Mouse (Mus musculus): ENCODE measurements around the gene Zfp82. TPM values are rescaled to one million over a fixed set of nuclear protein-coding genes. Genes with fewer than 3 reads are reported as not detected.

Gene Zfp82
- polyA plus RNA-seq, 1 experiment from 2014 or later: 11.6 TPM

DNA sequence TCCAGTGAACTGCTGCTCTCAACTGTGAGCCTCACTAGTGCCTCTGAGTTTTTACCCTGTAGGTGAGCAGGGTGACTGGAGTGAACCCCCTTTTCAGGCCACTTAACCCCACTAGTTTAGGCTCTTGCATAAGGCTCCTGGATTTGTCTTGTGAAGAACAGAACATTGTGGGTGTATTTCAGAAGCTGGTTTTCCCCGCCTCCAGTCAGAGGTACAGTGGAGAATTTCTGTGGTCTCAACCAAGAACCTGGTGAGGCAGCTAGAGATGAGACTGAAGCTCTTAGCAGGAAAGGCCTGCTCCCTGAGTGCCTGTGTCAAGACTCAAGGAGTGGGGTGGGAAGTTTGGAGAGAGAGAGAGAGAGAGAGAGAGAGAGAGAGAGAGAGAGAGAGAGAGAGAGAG is 65.1 kb downstream of the Zfp82 start:
- no peak overlapping the region for H3K4me2 ChIP-seq (ENCODE audit: low read length)
- 100% methylated on average over 1 of the region's 1 CpGs for whole genome bisulfite sequencing
- peaks cover 12% of the 10 kb centered on the region for H3K4me1 ChIP-seq (ENCODE audit: control insufficient read depth, insufficient read depth, low read depth, low read length)
- peaks cover 4% of the 10 kb centered on the region; the same call in 1 of the 2 replicates for H3K36me3 ChIP-seq (ENCODE audit: control insufficient read depth, insufficient read depth, low read length)
- H3K9ac ChIP-seq (ENCODE audit: low read depth, low read length): no peak overlapping the region
- ATAC-seq: no peak
- no peak overlapping the region for H3K4me3 ChIP-seq (ENCODE audit: low read length)
- H3K27ac ChIP-seq (ENCODE audit: low read depth, low read length): no peak overlapping the region
- H3K27me3 ChIP-seq (replicated peaks; ENCODE audit: control insufficient read depth, insufficient read depth, low read length): no peaks in the 10 kb centered on the region
- H3K9me3 ChIP-seq (ENCODE audit: control insufficient read depth, low read length): no peaks in the 10 kb centered on the region

Small RNAs within 50 kb of the gene (microRNA-seq; reads per million reads assigned to microRNA genes)
- gene Gm23368: not detected

Other genes with a start within 250 kb of the Zfp82 start
- gene Zfp940, start 219.2 kb downstream of the Zfp82 start, polyA plus RNA-seq (2015; fragmentation: Nextera tagmentation; extraction: Ambion mirVana): 13.3 and 15.1 TPM in 2 replicates
- 20.1 and 20.9 TPM in 2 replicates for gene Zfp420, start 212.9 kb downstream of the Zfp82 start, polyA plus RNA-seq (2015; fragmentation: Nextera tagmentation; extraction: Ambion mirVana)
- 12.9 and 14.2 TPM in 2 replicates for gene Zfp27, start 166.3 kb downstream of the Zfp82 start, polyA plus RNA-seq (2015; fragmentation: Nextera tagmentation; extraction: Ambion mirVana)
- 5.1 and 5.4 TPM in 2 replicates for gene Zfp383, start 164.7 kb downstream of the Zfp82 start, polyA plus RNA-seq (2015; fragmentation: Nextera tagmentation; extraction: Ambion mirVana)
- gene Zfp74, start 118.8 kb downstream of the Zfp82 start, polyA plus RNA-seq (2015; fragmentation: Nextera tagmentation; extraction: Ambion mirVana): 20.7 and 23.3 TPM in 2 replicates
- gene Zfp568, start 88.9 kb downstream of the Zfp82 start, polyA plus RNA-seq (2015; fragmentation: Nextera tagmentation; extraction: Ambion mirVana): 3.5 and 4.0 TPM in 2 replicates
- gene Zfp14, start 21.5 kb downstream of the Zfp82 start, polyA plus RNA-seq (2015; fragmentation: Nextera tagmentation; extraction: Ambion mirVana): 10.7 and 11.9 TPM in 2 replicates
- 0.80 and 1.5 TPM in 2 replicates for gene Gm26920, start 17.5 kb upstream of the Zfp82 start, polyA plus RNA-seq (2015; fragmentation: Nextera tagmentation; extraction: Ambion mirVana)
- gene Zfp566, start 17.6 kb upstream of the Zfp82 start, polyA plus RNA-seq (2015; fragmentation: Nextera tagmentation; extraction: Ambion mirVana): 14.4 and 14.9 TPM in 2 replicates
- 69.0 and 75.5 TPM in 2 replicates for gene Zfp260, start 21.9 kb upstream of the Zfp82 start, polyA plus RNA-seq (2015; fragmentation: Nextera tagmentation; extraction: Ambion mirVana)
- gene Zfp382, start 49.0 kb upstream of the Zfp82 start, polyA plus RNA-seq (2015; fragmentation: Nextera tagmentation; extraction: Ambion mirVana): 23.7 and 26.9 TPM in 2 replicates
- 8.0 and 9.2 TPM in 2 replicates for gene Zfp146, start 96.8 kb upstream of the Zfp82 start, polyA plus RNA-seq (2015; fragmentation: Nextera tagmentation; extraction: Ambion mirVana)
- gene Cox7a1, start 111.2 kb upstream of the Zfp82 start, polyA plus RNA-seq (2015; fragmentation: Nextera tagmentation; extraction: Ambion mirVana): 5.6 and 6.8 TPM in 2 replicates
- 86.0 and 94.7 TPM in 2 replicates for gene Capns1, start 125.9 kb upstream of the Zfp82 start, polyA plus RNA-seq (2015; fragmentation: Nextera tagmentation; extraction: Ambion mirVana)
- gene Polr2i, start 159.0 kb upstream of the Zfp82 start, polyA plus RNA-seq (2015; fragmentation: Nextera tagmentation; extraction: Ambion mirVana): 168 and 175 TPM in 2 replicates
- 465 and 500 TPM in 2 replicates for gene Tbcb, start 159.4 kb upstream of the Zfp82 start, polyA plus RNA-seq (2015; fragmentation: Nextera tagmentation; extraction: Ambion mirVana)
- not detected in 2 replicates for gene Ovol3, start 162.8 kb upstream of the Zfp82 start, polyA plus RNA-seq (2015; fragmentation: Nextera tagmentation; extraction: Ambion mirVana)
- gene Thap8, start 207.2 kb upstream of the Zfp82 start, polyA plus RNA-seq (2015; fragmentation: Nextera tagmentation; extraction: Ambion mirVana): 0.66 and 0.86 TPM in 2 replicates
- 3.9 and 5.6 TPM in 2 replicates for gene Wdr62, start 207.5 kb upstream of the Zfp82 start, polyA plus RNA-seq (2015; fragmentation: Nextera tagmentation; extraction: Ambion mirVana)
- gene Clip3, start 218.8 kb upstream of the Zfp82 start, polyA plus RNA-seq (2015; fragmentation: Nextera tagmentation; extraction: Ambion mirVana): 96.5 and 138 TPM in 2 replicates
- 124 and 131 TPM in 2 replicates for gene Alkbh6, start 235.8 kb upstream of the Zfp82 start, polyA plus RNA-seq (2015; fragmentation: Nextera tagmentation; extraction: Ambion mirVana)
- gene Syne4, start 241.9 kb upstream of the Zfp82 start, polyA plus RNA-seq (2015; fragmentation: Nextera tagmentation; extraction: Ambion mirVana): 14.6 and 14.8 TPM in 2 replicates
- 0.21 and 0.54 TPM in 2 replicates for gene E130208F15Rik, start 248.8 kb upstream of the Zfp82 start, polyA plus RNA-seq (2015; fragmentation: Nextera tagmentation; extraction: Ambion mirVana)